Mouse (Mus musculus) liver (tissue): ENCODE measurements around the gene Olfr70.
A peak's percentile ranks its signal among the peaks of the same experiment; 100 is the strongest.

Experiments used
- DNase-seq: peaks from one replicate; pipeline ENCODE4 v3.0.0-alpha.2; 2020; ENCODE audit warnings: mixed read lengths

The Olfr70 gene

GRCm38 (mm10) chr4:43653161-43654015 lies 47.2 kb downstream of the Olfr70 start, which contains the start of gene Spag8:
Spag8 (minus strand) TSS chr4:43653594.
- DNase-seq: peak; percentile 68

- DNase-seq: no peak
These were observed 47.9 kb downstream of the Olfr70 start for GRCm38 (mm10) chr4:43652726-43653125.

- no peak for DNase-seq
These were observed 50.8 kb downstream of the Olfr70 start for GRCm38 (mm10) chr4:43649783-43650182.
